Comparison of ENCODE assay signal across 13 mouse cellular contexts in the genomic region with DNA sequence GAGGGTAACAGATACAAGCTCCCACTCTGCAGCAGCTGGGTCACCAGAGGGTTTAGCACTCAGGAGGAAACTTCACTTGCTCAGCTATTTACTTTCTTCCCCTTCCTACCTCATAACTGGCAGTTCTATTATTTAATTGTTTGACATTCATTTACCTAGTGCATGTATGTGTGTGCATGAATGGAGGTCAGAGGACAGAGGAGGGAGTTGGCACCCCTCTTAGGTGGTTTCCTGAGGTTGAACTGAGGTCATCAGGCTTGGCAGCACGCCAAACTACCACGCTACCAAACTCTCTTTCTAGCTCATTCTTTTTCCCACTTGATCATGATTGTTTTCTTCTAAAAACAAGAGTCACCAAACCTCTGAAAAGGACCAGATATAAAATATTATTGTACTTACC.
A peak's percentile ranks its signal among the peaks of the same experiment; 100 is the strongest.
DNase-seq lines count a peak whose midpoint lies in the region; ATAC-seq and TF ChIP-seq lines count a peak whose summit lies in the region.
"Had no signal": no experiment of that assay in that cellular context is flagged by ENCODE, and none has a peak within 500 bp of the region (broad histone marks: within the 10 kb centered on the region; RNA-seq: fewer than 3 reads in every experiment).

No protein-coding gene starts in this region.

- no peak overlapping the region for H3K4me3 ChIP-seq in liver, adult 2 months (ENCODE audit: insufficient read depth, low read depth, low read length)
- no peak overlapping the region for H3K4me3 ChIP-seq in liver, embryonic 11.5 days (ENCODE audit: low read depth, low read length)
- H3K4me3 ChIP-seq in intestine, embryonic 15.5 days (replicated peaks) = no peak overlapping the region
- H3K4me3 ChIP-seq: liver, embryonic 13.5 days; midbrain, embryonic 15.5 days; neural tube, embryonic 15.5 days had no signal

- H3K4me2 ChIP-seq in liver, embryonic 11.5 days = no peak overlapping the region
- H3K4me2 ChIP-seq in intestine, embryonic 15.5 days (replicated peaks) = no peak overlapping the region
- H3K4me2 ChIP-seq: liver, embryonic 13.5 days; midbrain, embryonic 15.5 days; neural tube, embryonic 15.5 days had no signal

- TF ChIP-seq CTCF in liver, adult 2 months (IDR thresholded peaks at IDR 0.05; ENCODE audit: low read depth, low read length) = no peak

- H3K9me3 ChIP-seq in liver, embryonic 11.5 days (ENCODE audit: control insufficient read depth, low read length) = no peaks in the 10 kb centered on the region
- H3K9me3 ChIP-seq in intestine, embryonic 15.5 days = no peaks in the 10 kb centered on the region
- H3K9me3 ChIP-seq: G1E; liver, embryonic 13.5 days; midbrain, embryonic 15.5 days; neural tube, embryonic 15.5 days had no signal

- no peaks in the 10 kb centered on the region for H3K79me2 ChIP-seq in liver, adult 2 months (ENCODE audit: control insufficient read depth, insufficient read depth, low read length)

- no peak overlapping the region for H3K27ac ChIP-seq in liver, adult 2 months (replicated peaks; ENCODE audit: insufficient read depth, low read depth, low read length)
- H3K27ac ChIP-seq in liver, embryonic 11.5 days (ENCODE audit: low read depth, low read length) = no peak overlapping the region
- no peak overlapping the region for H3K27ac ChIP-seq in intestine, embryonic 15.5 days
- H3K27ac ChIP-seq: liver, embryonic 13.5 days; midbrain, embryonic 15.5 days; neural tube, embryonic 15.5 days had no signal

- H3K9ac ChIP-seq in liver, adult 2 months (ENCODE audit: low read depth, low read length) = no peak overlapping the region
- no peak overlapping the region for H3K9ac ChIP-seq in liver, embryonic 11.5 days (ENCODE audit: low read depth, low read length)
- H3K9ac ChIP-seq in intestine, embryonic 15.5 days = no peak overlapping the region
- H3K9ac ChIP-seq: liver, embryonic 13.5 days; midbrain, embryonic 15.5 days; neural tube, embryonic 15.5 days had no signal

- 25% methylated on average over 2 of the region's 2 CpGs for WGBS in liver, adult 2 months
- WGBS in liver, embryonic 11.5 days = 83% methylated on average over 2 of the region's 2 CpGs
- WGBS in intestine, embryonic 15.5 days = 56% methylated on average over 2 of the region's 2 CpGs

- ATAC-seq in liver, embryonic 11.5 days (replicated peaks; ENCODE audit: low FRiP score) = no peak
- peak; percentile 55; the same call in 1 of the 2 replicates for ATAC-seq in intestine, embryonic 15.5 days
- peak; percentile 61 for ATAC-seq in megakaryocyte progenitor cell, adult 5-6 weeks (replicated peaks; ENCODE audit: poor library complexity)
- ATAC-seq: midbrain, embryonic 15.5 days had no signal

- TF ChIP-seq POLR2A in liver, adult 2 months (IDR thresholded peaks at IDR 0.05; ENCODE audit: extremely low read depth, insufficient read depth, low read length) = no peak

- peak; percentile 60 for DNase-seq in liver, adult 2 months (ENCODE audit: extremely low read depth, low read depth, low spot score)
- DNase-seq in liver, embryonic 11.5 days (ENCODE audit: low spot score) = no peak
- peak; percentile 24 for DNase-seq in adrenal gland, adult 8-10 months
- DNase-seq in cerebellum, postnatal 4 days (ENCODE audit: low spot score in 2 of 2) = no peak
- no peak for DNase-seq in layer of hippocampus, postnatal 10 days (ENCODE audit: low spot score in 2 of 2)
- DNase-seq: cerebellum, postnatal 36 days; liver, embryonic 13.5 days; right cerebral cortex, postnatal 25 days had no signal

- no peaks in the 10 kb centered on the region for H3K36me3 ChIP-seq in liver, adult 2 months (ENCODE audit: control insufficient read depth, insufficient read depth, low read length)
- H3K36me3 ChIP-seq in liver, embryonic 11.5 days (ENCODE audit: control insufficient read depth, insufficient read depth, low read length) = no peaks in the 10 kb centered on the region
- H3K36me3 ChIP-seq in intestine, embryonic 15.5 days = no peaks in the 10 kb centered on the region
- H3K36me3 ChIP-seq: G1E; liver, embryonic 13.5 days; midbrain, embryonic 15.5 days; neural tube, embryonic 15.5 days had no signal

- H3K27me3 ChIP-seq in liver, adult 2 months (ENCODE audit: control insufficient read depth, insufficient read depth, low read length) = no peaks in the 10 kb centered on the region
- H3K27me3 ChIP-seq in liver, embryonic 11.5 days (replicated peaks; ENCODE audit: control insufficient read depth, insufficient read depth, low read length) = no peaks in the 10 kb centered on the region
- no peaks in the 10 kb centered on the region for H3K27me3 ChIP-seq in intestine, embryonic 15.5 days (replicated peaks)
- H3K27me3 ChIP-seq: liver, embryonic 13.5 days; midbrain, embryonic 15.5 days; neural tube, embryonic 15.5 days had no signal

- H3K4me1 ChIP-seq in liver, adult 2 months (ENCODE audit: control insufficient read depth, insufficient read depth, low read length) = peaks cover 1% of the 10 kb centered on the region; the same call in 1 of the 2 replicates
- no peaks in the 10 kb centered on the region for H3K4me1 ChIP-seq in liver, embryonic 11.5 days (replicated peaks; ENCODE audit: control insufficient read depth, insufficient read depth, low read length)
- H3K4me1 ChIP-seq in intestine, embryonic 15.5 days (replicated peaks) = peaks cover 2% of the 10 kb centered on the region; the same call in 1 of the 2 replicates
- H3K4me1 ChIP-seq: midbrain, embryonic 15.5 days; neural tube, embryonic 15.5 days had no signal

Comparison
In these comparisons a context has a peak if more than half of its experiments do, and no peak if none do; other contexts are left out.
1. DNase-seq: peak in liver, adult 2 months (single experiment) and adrenal gland, adult 8-10 months (single experiment); none in liver, embryonic 11.5 days (single experiment), cerebellum, postnatal 4 days (0 of 2) and layer of hippocampus, postnatal 10 days (0 of 2).